Mouse (Mus musculus): Measurements from ENCODE around the gene Olfr136. TPM values are rescaled to one million over a fixed set of nuclear protein-coding genes. Genes with fewer than 3 reads are reported as not detected.

Gene Olfr136
- not detected in 2 replicates for total RNA-seq (2012; rRNA removed)
- not detected for polyA plus RNA-seq (2012; ENCODE audit: insufficient read depth in 1 of 2, insufficient read length in 2 of 2, low read depth in 1 of 2, low replicate concordance in 2 of 2, missing spikeins in 1 of 2)

DNA sequence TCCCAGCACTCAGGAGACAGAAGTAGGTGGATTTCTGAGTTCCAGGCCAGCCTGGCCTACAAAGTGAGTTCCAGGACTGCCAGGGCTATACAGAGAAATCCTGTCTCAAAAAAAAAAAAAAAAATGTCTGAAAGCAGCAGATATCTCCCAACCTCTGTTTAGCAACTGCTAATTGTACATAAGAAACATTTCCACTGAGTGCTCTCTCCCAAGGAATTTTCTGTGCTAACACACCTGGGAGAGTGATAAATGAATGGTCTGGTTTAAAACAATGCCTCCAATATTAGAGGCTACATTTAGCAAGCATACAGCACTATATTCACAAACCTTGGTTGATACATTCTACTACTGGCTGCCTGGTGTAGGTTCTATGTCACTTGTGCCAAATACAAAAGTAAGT, at the start of gene Olfr136:
Olfr136 (plus strand) TSS at position 301 of the 400 bp plus-strand sequence.
- Histone ChIP-seq H3K4me3 (ENCODE audit: control insufficient read depth in 1 of 2, insufficient read depth in 1 of 2, low read depth in 2 of 2, low read length in 2 of 2) (no peak within 1 kb of the TSS), H3K36me3 (ENCODE audit: control insufficient read depth in 1 of 2, insufficient read depth in 2 of 2, low read length in 2 of 2) (no peaks in the 10 kb centered on the region), H3K4me1 (ENCODE audit: control insufficient read depth in 1 of 2, insufficient read depth in 2 of 2, low read length in 2 of 2) (no peaks in the 10 kb centered on the region), H3K27ac (ENCODE audit: control insufficient read depth, low read depth, low read length) (no peak within 1 kb of the TSS), H3K27me3 (ENCODE audit: control insufficient read depth in 1 of 2, insufficient read depth in 2 of 2, low read length in 2 of 2) (no peaks in the 10 kb centered on the region), H3K9me3 (replicated peaks; ENCODE audit: insufficient read depth, low read length) (no peaks in the 10 kb centered on the region), H3K79me2 (ENCODE audit: control insufficient read depth, insufficient read depth, low read length, poor library complexity) (no peaks in the 10 kb centered on the region), H3K9ac (ENCODE audit: control insufficient read depth, low read depth, low read length, poor library complexity, severe bottlenecking) (no peak within 1 kb of the TSS)
- DNase-seq (ENCODE audit: low read depth, low spot score) = no peak
- TF ChIP-seq TCF12 (IDR thresholded peaks at IDR 0.05; ENCODE audit: low read depth, low read length) (no peak), RCOR1 (IDR thresholded peaks at IDR 0.05; ENCODE audit: low read depth, low read length) (no peak), ELF1 (IDR thresholded peaks at IDR 0.05; ENCODE audit: low read depth, low read length) (no peak), UBTF (IDR thresholded peaks at IDR 0.05; ENCODE audit: borderline replicate concordance, insufficient read depth, low read depth, low read length) (no peak), ZC3H11A (IDR thresholded peaks at IDR 0.05; ENCODE audit: low read depth, low read length) (no peak), HCFC1 (IDR thresholded peaks at IDR 0.05; ENCODE audit: low read depth, low read length) (no peak), MXI1 (IDR thresholded peaks at IDR 0.05; ENCODE audit: low read depth, low read length) (no peak), BHLHE40 (IDR thresholded peaks at IDR 0.05; ENCODE audit: borderline replicate concordance, low read depth, low read length) (no peak), ETS1 (IDR thresholded peaks at IDR 0.05; ENCODE audit: low read depth, low read length) (no peak), MYB (IDR thresholded peaks at IDR 0.05; ENCODE audit: low read depth, low read length) (no peak), POLR2AphosphoS2 (IDR thresholded peaks at IDR 0.05; ENCODE audit: low read length) (no peak), MAFK (IDR thresholded peaks at IDR 0.05; ENCODE audit: borderline replicate concordance, low read depth, low read length) (no peak), NELFE (IDR thresholded peaks at IDR 0.05; ENCODE audit: low read depth, low read length) (no peak), NRF1 (IDR thresholded peaks at IDR 0.05; ENCODE audit: insufficient read depth, low read depth, low read length, poor library complexity, severe bottlenecking) (no peak)

GRCm38 (mm10) chr17:38307470-38307869, 22.2 kb upstream of the Olfr136 start, which contains the start of gene Olfr137:
TSS of gene Olfr137 (minus strand) at chr17:38307570.
- Histone ChIP-seq H3K36me3 (ENCODE audit: control insufficient read depth in 1 of 2, insufficient read depth in 2 of 2, low read length in 2 of 2) (no peaks in the 10 kb centered on the region), H3K27ac (ENCODE audit: control insufficient read depth, low read depth, low read length) (no peak within 1 kb of the TSS), H3K9ac (ENCODE audit: control insufficient read depth, low read depth, low read length, poor library complexity, severe bottlenecking) (no peak within 1 kb of the TSS), H3K4me3 (ENCODE audit: control insufficient read depth in 1 of 2, insufficient read depth in 1 of 2, low read depth in 2 of 2, low read length in 2 of 2) (no peak within 1 kb of the TSS), H3K27me3 (ENCODE audit: control insufficient read depth in 1 of 2, insufficient read depth in 2 of 2, low read length in 2 of 2) (no peaks in the 10 kb centered on the region), H3K79me2 (ENCODE audit: control insufficient read depth, insufficient read depth, low read length, poor library complexity) (no peaks in the 10 kb centered on the region), H3K4me1 (ENCODE audit: control insufficient read depth in 1 of 2, insufficient read depth in 2 of 2, low read length in 2 of 2) (no peaks in the 10 kb centered on the region), H3K9me3 (replicated peaks; ENCODE audit: insufficient read depth, low read length) (no peaks in the 10 kb centered on the region)
- no peak for TF ChIP-seq MYC (IDR thresholded peaks at IDR 0.05; ENCODE audit: low read depth, low read length)
- no peak for TF ChIP-seq MAX (IDR thresholded peaks at IDR 0.05; ENCODE audit: low read length)
- TF ChIP-seq SMC3 (IDR thresholded peaks at IDR 0.05; ENCODE audit: low read depth, low read length) = no peak
- no peak for TF ChIP-seq MAZ (IDR thresholded peaks at IDR 0.05; ENCODE audit: low read depth, low read length)
- TF ChIP-seq TCF12 (IDR thresholded peaks at IDR 0.05; ENCODE audit: low read depth, low read length) = no peak
- no peak for TF ChIP-seq POLR2AphosphoS5 (IDR thresholded peaks at IDR 0.05; ENCODE audit: borderline replicate concordance, low read depth, low read length)
- no peak for TF ChIP-seq ZC3H11A (IDR thresholded peaks at IDR 0.05; ENCODE audit: low read depth, low read length)
- TF ChIP-seq RAD21 (IDR thresholded peaks at IDR 0.05; ENCODE audit: low read depth, low read length) = no peak
- no peak for TF ChIP-seq POLR2AphosphoS2 (IDR thresholded peaks at IDR 0.05; ENCODE audit: low read length)
- no peak for TF ChIP-seq CHD1 (IDR thresholded peaks at IDR 0.05; ENCODE audit: low read depth, low read length)
- TF ChIP-seq SIN3A (IDR thresholded peaks at IDR 0.05; ENCODE audit: low read length) = no peak
- TF ChIP-seq GABPA (IDR thresholded peaks at IDR 0.05; ENCODE audit: low read depth, low read length) = no peak
- DNase-seq (ENCODE audit: low read depth, low spot score) = no peak

All from MEL (cell line).